Mouse (Mus musculus) E14TG2a.4 (cell line): ENCODE data around the gene Adipor2.

Experiments used
- H3K27me3 ChIP-seq: 2 replicates; pipeline ENCODE4 v1.6.1; 2014; ENCODE audit warnings: low read length, control low read depth; ENCODE audit not compliant: insufficient read depth
- H3K36me3 ChIP-seq: 2 replicates; pipeline ENCODE4 v1.6.1; 2014; ENCODE audit warnings: low read length, control low read depth; ENCODE audit not compliant: insufficient read depth
- H3K4me1 ChIP-seq: replicated peaks from 2 replicates; pipeline ENCODE4 v1.6.1; 2014; ENCODE audit warnings: low read depth, low read length, control low read depth
- H3K4me3 ChIP-seq: replicated peaks from 2 replicates; pipeline ENCODE4 v1.5.1; 2014; ENCODE audit warnings: mild to moderate bottlenecking, low read length
- H3K9me3 ChIP-seq: 2 replicates; pipeline ENCODE4 v1.6.1; 2014; ENCODE audit warnings: low read length, control low read depth
- CTCF ChIP-seq: conservative IDR thresholded peaks from 2 replicates; pipeline ENCODE4 v1.5.1; 2014; ENCODE audit warnings: low read length
- NANOG ChIP-seq: IDR thresholded peaks from 2 replicates; pipeline ENCODE4 v1.6.1; 2014; ENCODE audit warnings: borderline replicate concordance, low read length, mixed read lengths
- POU5F1 ChIP-seq: IDR thresholded peaks from 2 replicates; pipeline ENCODE4 v1.6.1; 2014; ENCODE audit warnings: low read length, borderline replicate concordance

Adipor2 gene

GRCm38 (mm10) chr6:119358020-119358571, 59.4 kb downstream of the Adipor2 start:
- H3K4me1 ChIP-seq, result peaks cover 6% of the 10 kb centered on the region; the same call in 1 of the 2 replicates
- H3K9me3 ChIP-seq, result no peaks in the 10 kb centered on the region
- H3K27me3 ChIP-seq, result no peaks in the 10 kb centered on the region
- TF ChIP-seq NANOG, result no peak
- TF ChIP-seq CTCF, result no peak
- TF ChIP-seq POU5F1, result no peak
- H3K36me3 ChIP-seq, result peaks cover 99% of the 10 kb centered on the region
- no peak overlapping the region for H3K4me3 ChIP-seq

- H3K9me3 ChIP-seq, result no peaks in the 10 kb centered on the region
- no peaks in the 10 kb centered on the region for H3K27me3 ChIP-seq
Measured at GRCm38 (mm10) chr6:119352501-119352900, 65.0 kb downstream of the Adipor2 start.

GRCm38 (mm10) chr6:119351656-119352055, 65.8 kb downstream of the Adipor2 start:
- TF ChIP-seq NANOG (no peak), CTCF (no peak), POU5F1 (no peak)
- Histone ChIP-seq H3K27me3 (0 out of 2 replicates have a peak, but pooled peaks cover 3% of the 10 kb centered on the region), H3K36me3 (peaks cover 42% of the 10 kb centered on the region), H3K4me3 (no peak overlapping the region), H3K4me1 (peaks cover 19% of the 10 kb centered on the region), H3K9me3 (no peaks in the 10 kb centered on the region)

More at GRCm38 (mm10) chr6:119352501-119352900, 65.0 kb downstream of the Adipor2 start:
- TF ChIP-seq CTCF, result no peak
- TF ChIP-seq POU5F1, result no peak
- TF ChIP-seq NANOG, result no peak
- H3K4me1 ChIP-seq, result peaks cover 25% of the 10 kb centered on the region
- no peak overlapping the region for H3K4me3 ChIP-seq
- peaks cover 50% of the 10 kb centered on the region for H3K36me3 ChIP-seq

GRCm38 (mm10) chr6:119350703-119351198, 66.8 kb downstream of the Adipor2 start:
- Histone ChIP-seq H3K36me3 (peaks cover 33% of the 10 kb centered on the region), H3K27me3 (0 out of 2 replicates have a peak, but pooled peaks cover 3% of the 10 kb centered on the region), H3K4me3 (no peak overlapping the region), H3K4me1 (peaks cover 19% of the 10 kb centered on the region), H3K9me3 (no peaks in the 10 kb centered on the region)
- TF ChIP-seq POU5F1 (no peak), NANOG (no peak), CTCF (no peak)

- 0 out of 2 replicates have a peak, but pooled peaks cover 3% of the 10 kb centered on the region for H3K27me3 ChIP-seq
- H3K4me1 ChIP-seq, result peaks cover 19% of the 10 kb centered on the region
Measured at GRCm38 (mm10) chr6:119348234-119348633, 69.3 kb downstream of the Adipor2 start.

GRCm38 (mm10) chr6:119347813-119348212, 69.7 kb downstream of the Adipor2 start:
- Histone ChIP-seq H3K4me3 (no peak overlapping the region), H3K4me1 (peaks cover 19% of the 10 kb centered on the region), H3K9me3 (no peaks in the 10 kb centered on the region), H3K36me3 (peaks cover 3% of the 10 kb centered on the region; the same call in 1 of the 2 replicates), H3K27me3 (0 out of 2 replicates have a peak, but pooled peaks cover 3% of the 10 kb centered on the region)
- TF ChIP-seq NANOG, result no peak
- no peak for TF ChIP-seq CTCF
- no peak for TF ChIP-seq POU5F1

More at GRCm38 (mm10) chr6:119348234-119348633, 69.3 kb downstream of the Adipor2 start:
- H3K36me3 ChIP-seq, result peaks cover 8% of the 10 kb centered on the region
- no peak overlapping the region for H3K4me3 ChIP-seq
- no peaks in the 10 kb centered on the region for H3K9me3 ChIP-seq
- TF ChIP-seq POU5F1, result no peak
- peak; percentile 82 for TF ChIP-seq CTCF

- H3K4me1 ChIP-seq, result peaks cover 20% of the 10 kb centered on the region
- H3K4me3 ChIP-seq, result no peak overlapping the region
- no peaks in the 10 kb centered on the region for H3K36me3 ChIP-seq
- H3K27me3 ChIP-seq, result 0 out of 2 replicates have a peak, but pooled peaks cover 3% of the 10 kb centered on the region
- TF ChIP-seq CTCF (no peak), POU5F1 (no peak), NANOG (no peak)
- no peaks in the 10 kb centered on the region for H3K9me3 ChIP-seq
Measured at GRCm38 (mm10) chr6:119346257-119346656, 71.2 kb downstream of the Adipor2 start.

GRCm38 (mm10) chr6:119341409-119341808, 76.1 kb downstream of the Adipor2 start:
- H3K4me3 ChIP-seq, result no peak overlapping the region
- H3K4me1 ChIP-seq, result peaks cover 36% of the 10 kb centered on the region
- TF ChIP-seq NANOG (no peak), POU5F1 (no peak), CTCF (no peak)
- H3K27me3 ChIP-seq, result peaks cover 1% of the 10 kb centered on the region; the same call in 1 of the 2 replicates
- no peaks in the 10 kb centered on the region for H3K36me3 ChIP-seq
- H3K9me3 ChIP-seq, result no peaks in the 10 kb centered on the region
